Mouse (Mus musculus) telencephalon, adult 2 months (tissue): ENCODE measurements around the gene Slc25a19.
"Not testable (repeated sequence)": the region's sequence is repeated elsewhere in the genome, so short reads cannot be mapped to it uniquely, and the experiment has no call there.

Experiments
- DNase-seq: peaks from one replicate; pipeline ENCODE4 v3.0.0-alpha.2; 2011; ENCODE audit warnings: low read depth, low spot score

Slc25a19 gene

DNA sequence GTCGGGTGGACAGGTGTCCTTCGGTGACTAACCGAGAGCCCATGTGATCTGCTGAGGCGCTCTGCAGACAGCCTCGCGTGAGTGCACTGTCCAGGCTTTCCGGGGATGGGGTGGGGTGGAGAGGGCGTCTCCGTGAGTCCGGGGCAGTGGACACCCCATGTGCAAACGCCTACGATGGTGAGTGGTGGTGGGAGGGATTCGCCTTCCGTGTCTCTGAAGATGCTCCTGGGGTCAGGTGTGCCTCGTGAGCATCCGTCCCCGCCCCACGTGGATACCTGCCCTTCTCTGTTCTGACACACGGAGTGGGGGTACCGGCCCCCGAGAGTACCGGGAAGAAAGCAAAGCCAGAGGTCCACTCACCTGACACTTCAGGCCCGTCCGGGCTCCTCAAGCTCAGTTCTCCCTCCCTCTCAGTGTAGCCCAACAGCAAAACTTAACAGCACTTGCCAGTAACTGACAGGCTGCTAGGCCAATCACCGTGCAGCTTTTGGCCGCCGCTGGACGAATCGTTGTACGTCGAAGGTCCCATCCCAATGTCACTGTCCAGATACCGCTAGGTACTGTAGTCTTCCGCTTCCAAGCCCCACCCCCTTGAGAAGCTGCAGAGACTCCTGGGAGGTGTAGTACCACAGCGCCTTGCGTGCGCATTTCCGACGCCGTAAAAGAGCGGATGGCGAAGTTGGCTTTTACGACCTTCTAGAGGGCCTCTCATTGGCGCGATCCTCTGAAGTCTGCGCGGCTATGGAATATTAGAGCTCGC, at the start of gene Slc25a19:
Slc25a19 (minus strand) TSS at position 591 of the 760 bp plus-strand sequence.
- DNase-seq, result peak; percentile 100

DNA sequence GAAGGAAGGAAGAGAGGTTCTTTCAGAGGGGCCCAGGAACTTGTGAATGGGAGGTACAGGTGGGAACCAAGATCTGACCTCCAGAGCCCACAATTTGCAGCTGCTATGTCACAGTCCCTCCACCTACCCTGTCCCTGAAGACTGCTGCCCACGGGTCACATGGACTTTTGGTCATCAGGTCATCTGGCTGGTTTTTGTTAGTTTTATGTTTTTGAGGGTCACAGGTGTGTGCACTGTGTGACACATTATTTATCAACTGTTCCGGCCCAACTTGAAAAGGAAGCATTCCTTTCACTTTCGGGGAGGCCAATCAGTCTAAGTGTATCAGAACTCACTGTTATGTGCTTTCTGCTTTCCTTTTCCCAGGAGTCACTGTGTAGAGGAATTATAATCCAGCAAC, 49.4 kb upstream of the Slc25a19 start:
- DNase-seq, result no peak

DNA sequence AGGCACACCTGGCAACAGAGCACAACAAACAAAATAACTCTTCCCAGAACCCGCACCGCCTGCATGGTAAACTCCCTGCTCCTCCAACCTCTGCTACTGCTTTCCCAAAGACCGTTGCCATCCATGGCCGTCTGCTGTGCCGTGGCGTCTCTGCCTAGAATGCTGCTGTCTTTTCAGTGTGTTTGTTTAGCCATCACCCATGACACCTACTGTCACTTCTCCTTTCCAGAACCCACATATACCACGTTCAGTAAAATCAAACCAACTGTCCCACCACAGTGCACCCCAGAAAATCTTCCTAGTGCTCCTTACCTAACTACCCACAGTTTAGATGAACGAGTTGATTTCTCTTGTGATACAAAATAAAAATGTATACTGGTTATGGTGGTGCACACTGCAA, 48.6 kb upstream of the Slc25a19 start:
- no peak for DNase-seq

DNA sequence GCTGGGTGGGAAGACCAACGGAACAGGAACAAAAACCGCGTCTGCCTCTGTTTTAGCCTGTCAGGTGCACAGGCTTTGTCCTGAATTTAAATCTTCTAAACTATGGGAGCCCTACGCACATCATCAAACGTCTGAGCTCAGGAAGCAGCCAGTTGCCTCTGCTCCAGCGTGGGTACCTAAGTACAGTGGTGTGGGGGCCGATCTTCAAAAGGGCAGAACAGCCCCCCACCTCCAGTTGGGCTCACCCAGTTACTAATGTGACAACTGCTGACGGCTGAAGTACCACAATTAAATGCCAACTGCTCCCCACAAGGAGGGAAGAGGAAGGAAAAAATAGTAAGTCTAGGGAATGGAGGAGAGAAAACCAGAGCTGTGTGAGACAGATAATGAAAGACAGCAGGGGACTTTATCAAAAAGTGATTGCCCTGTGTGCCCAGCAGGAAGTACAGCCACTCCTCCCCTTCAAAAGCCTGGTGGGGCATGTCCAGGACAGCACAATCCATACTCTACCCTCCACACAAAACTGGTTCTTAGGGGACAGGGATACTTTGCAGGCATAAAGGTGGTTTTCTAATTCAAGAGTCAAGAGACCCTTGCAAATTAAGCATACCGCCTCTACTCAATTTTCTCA, 46.3 kb upstream of the Slc25a19 start:
- DNase-seq, result peak; percentile 65

DNA sequence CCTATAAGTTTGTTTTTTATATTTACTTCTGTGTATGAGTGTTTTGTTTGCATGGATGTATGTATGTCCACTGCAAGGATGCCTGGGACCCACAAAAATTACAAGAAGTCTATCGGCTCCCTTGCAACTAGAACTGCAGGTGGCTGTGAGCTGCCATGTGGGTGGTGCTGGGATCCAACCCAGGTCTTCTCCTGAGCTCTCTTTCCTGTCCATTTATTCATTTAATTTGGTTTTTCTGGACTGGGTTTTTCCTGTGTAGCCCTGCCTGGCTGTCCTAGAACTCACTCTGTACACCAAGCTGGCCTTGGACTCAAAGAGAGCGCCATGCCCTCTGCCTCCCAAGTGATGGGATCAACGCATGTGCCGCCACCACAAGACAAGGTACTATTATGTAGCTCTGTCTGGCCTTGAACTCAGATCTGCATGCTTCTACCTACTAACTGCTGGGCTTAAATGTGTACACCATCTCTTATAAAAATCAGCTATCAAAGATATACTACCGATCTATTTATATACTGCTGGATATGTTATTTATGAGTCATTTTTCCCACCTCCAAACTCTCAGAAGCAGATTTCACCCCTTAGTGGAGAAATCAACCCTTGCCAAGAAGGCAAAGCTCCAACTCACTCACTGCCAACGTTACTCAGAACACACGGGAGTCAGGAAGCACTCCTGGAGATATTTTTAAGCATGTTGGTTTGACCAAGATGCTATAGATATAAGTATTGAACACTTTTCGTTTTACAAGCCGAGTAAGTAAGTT, 45.6 kb upstream of the Slc25a19 start:
- peak; percentile 83 for DNase-seq

DNA sequence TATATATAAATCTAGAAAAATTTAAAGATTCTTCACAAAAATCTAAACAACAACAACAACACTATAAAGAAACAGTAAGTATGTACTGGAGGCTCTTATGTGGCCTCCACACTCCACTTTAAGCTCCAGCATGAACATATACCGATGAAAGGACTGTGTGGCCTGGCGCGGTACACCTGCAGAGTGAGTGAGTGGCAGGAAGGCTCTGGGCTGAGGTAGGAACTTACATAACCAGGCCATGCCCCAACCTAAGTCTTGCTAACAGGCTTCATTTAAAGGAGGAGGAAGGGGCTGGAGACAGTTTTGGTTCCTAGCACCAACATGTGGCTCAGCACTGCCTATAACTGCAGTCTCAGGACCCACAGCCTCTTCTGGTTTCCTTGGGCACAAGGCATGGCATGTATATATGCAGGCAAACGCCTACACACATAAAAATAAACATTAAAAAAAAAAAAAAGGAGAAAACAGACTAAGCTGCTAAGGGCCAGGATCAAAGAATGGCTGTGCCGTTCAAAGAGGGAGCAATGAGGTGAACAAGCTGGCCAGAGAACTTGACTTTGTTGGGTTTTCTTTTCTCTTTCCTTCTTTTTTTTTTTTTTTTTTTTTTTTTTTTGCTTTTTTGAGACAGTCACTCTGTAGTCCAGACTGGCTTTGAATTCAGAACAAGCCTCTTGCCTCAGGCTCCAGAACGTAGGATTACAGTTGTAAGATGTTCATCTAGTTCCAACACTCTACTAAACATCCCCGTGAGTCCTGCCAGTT, 44.3 kb upstream of the Slc25a19 start:
- no peak for DNase-seq

DNA sequence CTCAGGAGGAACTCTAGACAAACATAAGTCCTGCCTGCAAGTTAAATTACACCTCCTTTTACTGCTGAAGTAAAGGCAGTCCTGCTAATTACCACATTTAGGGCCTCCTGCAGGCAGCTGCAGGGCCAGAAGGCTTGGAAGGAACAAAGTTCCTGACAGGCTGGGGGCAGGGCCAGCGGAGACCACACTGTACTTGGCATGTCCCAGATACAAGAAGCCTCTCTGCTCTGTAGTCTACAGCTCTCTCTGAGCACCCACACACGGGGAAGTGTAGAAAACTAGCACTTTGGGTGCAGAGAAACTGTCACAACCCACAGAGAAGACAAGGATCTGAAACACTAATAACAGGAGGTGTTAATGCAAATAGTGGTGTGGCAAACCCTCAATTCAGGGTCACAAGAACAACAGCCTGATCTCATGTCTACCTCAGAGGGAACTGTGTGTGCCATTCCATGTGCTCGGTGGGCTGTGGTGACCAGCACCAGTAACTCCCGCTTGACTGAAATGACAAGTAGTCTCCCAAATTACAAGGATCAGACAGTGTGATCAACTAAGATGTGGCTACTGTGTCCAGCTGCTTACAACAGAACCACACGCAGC, 42.5 kb upstream of the Slc25a19 start:
- peak; percentile 77 for DNase-seq

DNA sequence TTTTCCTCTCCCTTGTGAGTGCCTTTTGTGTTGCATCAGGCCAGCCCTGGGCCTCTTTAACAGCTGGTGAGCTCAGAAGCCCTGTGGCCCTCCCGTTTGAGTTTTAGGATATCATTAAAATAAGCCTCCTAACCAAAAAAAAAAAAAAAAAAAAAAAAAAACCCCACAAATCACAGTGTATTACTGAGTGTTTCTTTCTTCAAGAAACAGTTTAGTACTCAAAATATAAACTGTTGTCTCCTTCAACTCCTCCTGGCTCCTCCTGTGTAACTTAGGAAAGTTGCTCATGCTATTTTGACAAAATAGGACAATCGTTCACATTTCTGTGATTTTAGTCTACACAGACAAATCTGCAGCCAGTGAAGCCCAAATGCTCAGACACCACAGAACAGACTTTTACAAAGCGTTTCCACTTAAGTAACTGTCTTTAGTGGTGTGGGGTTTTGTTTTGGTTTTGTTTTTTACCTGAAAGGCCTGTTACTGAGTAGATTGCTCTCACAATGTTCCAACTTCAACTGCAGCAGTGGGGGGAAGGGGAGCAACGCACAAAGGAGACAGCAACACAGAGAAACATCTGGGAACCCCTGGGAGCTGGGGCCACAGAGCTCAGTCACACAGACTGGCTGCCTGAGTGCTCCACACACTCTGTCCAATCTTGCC, 35.7 kb upstream of the Slc25a19 start:
- DNase-seq, result no peak

DNA sequence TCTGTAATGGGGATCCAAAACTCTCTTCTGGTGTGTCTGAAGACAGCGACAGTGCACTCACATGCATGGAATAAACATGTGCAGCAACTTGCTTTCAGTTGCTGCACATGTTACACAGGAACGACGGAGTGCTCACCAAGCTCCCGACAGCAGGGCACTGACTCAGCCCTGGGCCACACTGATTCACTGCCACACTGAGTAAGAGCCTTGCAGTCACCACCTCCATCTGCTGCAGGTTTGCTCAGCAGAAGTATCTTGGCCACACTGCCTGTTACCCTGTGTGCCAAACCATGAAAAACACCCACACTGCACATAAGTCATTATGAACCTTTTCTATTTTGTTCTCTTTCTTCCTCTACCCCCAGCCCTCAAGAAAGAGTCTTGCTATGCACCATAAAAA, 32.3 kb upstream of the Slc25a19 start:
- DNase-seq, result peak; percentile 74

DNA sequence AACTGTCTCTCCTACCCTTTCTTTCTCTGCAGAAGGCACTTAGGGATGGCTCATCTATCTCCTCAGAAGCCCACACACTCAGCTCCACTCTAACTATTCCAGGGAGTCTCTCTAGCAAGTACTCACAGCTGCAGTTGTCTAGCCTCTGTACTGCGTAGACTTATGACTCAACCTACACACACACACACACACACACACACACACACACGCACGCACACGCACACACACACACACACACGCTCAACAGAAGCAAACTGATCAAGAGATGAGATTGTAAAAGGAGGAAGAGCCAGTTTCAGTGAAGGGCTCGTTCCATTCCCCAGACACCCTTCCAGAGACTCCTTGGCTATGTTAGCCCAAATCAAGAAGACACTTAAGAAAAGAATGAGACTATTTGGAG, 30.4 kb upstream of the Slc25a19 start:
- DNase-seq, result peak; percentile 79

DNA sequence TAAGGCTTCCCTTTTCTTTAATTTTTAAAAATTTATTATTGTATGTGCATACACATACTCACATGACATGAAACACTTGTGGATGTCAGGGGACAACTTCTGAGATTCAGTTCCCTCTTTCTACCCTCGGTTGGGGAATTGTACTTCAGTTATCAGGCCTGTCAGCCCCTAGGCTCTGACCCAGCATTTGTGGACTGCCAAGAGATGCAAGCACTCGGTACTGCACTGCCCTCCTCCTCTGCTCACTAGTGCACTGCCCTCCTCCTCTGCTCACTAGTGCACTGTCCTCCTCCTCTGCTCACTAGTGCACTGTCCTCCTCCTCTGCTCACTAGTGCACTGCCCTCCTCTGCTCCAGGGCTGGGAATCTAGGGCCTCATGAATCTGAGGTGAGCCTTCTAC, 26.0 kb upstream of the Slc25a19 start:
- no peak for DNase-seq

DNA sequence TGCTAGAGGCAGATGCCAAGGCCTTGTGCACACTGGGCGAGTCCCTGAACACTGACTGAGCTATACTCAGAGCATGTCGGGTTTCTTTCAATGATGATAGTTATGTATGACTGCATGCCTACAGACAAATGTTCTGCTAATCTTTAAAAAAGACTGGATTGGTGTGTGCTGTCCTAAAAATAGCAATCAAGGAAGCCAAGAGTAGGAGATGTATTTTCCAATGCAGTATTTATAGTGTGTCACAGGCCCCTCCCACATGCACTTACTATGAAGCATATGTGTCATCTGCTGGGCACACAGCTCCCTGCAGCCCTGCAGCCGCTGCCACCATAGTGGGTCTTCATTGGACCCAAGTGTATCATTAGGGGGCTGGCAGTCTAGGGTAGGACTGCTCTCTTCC, 25.1 kb upstream of the Slc25a19 start:
- DNase-seq, result peak; percentile 71

DNA sequence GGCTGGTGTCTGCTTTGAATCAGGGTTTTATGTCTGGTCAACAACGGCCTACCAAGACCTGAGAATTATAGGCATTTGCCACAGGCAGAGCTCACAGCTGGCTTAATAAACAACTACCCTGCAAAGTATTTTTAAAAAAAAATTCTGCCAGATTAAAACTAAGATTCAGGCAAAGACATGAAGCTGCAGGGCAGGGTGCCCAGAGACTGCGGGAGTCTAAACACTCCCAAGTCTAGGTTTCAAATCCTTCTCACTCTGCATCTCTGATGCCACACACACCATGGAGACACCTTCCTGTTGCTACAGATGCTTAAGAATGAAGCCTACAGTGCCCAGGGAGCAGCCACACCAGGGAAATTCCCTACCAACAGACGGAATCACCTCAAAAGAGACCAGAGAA, 23.6 kb upstream of the Slc25a19 start:
- no peak for DNase-seq

DNA sequence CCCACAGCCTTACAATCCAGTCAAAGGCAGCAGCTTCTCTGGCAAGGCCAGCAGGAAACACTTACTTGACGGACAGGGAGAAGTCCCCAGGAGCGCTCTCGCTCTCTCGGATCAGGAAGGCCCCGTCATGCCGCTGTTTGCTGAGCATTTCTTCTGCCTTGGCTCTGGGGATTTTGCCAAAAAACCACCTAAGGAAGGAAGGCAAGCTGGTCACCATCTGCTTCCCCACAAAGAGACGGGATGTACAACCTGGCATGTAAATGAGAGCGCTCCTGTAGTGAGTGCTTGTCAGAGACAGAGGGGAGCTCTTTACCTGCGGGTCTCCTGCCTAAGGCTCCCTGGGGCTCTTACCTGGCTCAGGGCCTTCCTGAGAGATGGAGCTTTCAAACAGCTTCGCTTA, 21.6 kb upstream of the Slc25a19 start:
- DNase-seq, result peak; percentile 68

DNA sequence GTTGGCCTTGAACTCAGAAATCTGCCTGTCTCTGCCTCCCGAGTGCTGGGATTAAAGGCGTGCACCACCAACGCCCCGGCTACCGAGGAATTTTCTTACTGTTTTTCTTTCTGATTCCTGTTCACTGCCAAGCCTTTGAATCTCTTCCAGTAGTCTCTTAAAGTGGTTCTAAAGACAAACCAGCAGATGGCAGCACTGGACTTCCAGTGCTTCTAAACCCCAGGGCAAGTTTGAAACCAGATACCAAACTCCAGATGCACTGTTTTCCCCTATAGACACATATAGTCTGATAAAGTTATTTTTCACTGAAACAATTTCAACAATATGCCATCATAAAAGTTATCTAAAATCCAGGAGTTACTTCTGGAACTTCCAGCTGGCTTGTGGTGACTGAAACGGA, 19.4 kb upstream of the Slc25a19 start:
- DNase-seq, result peak; percentile 69

DNA sequence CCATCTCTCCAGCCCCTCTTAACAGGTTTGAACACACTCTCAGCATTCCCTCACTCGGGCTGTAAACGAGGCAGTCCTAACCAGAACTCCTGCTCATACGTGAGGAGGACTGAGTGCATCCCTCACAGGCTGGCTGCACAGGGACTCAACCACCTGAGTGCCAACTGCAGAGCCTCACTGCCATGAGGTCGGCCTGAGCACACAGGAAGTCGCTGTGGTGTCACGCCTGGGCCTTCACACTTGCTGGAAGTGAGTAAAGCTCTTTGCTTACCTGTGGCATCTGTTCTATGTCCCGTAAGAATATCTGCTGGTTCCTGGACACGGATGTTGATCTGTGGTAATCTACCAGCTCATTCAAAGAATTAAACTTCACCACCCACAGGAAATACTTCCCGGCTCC, 18.3 kb upstream of the Slc25a19 start:
- no peak for DNase-seq

DNA sequence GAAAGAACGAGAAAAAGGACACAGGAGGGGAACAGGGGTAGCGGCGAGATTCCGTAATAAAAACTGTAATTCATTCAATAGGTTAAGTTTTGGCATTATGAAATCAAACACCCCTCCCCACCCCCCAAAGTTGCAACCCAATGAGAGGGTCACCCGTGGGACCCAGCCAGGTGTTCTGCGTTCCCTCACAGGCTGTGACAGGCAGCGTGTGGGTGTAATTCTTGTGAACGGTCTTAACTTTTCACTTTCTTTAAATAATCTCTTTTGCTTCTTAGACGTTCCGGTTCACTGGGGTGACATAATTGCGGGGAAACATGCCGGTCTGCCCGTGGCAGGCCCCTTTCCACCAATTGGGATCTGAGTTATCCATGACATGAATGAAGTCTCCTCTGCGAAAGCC, 17.4 kb upstream of the Slc25a19 start:
- not testable (repeated sequence) for DNase-seq

DNA sequence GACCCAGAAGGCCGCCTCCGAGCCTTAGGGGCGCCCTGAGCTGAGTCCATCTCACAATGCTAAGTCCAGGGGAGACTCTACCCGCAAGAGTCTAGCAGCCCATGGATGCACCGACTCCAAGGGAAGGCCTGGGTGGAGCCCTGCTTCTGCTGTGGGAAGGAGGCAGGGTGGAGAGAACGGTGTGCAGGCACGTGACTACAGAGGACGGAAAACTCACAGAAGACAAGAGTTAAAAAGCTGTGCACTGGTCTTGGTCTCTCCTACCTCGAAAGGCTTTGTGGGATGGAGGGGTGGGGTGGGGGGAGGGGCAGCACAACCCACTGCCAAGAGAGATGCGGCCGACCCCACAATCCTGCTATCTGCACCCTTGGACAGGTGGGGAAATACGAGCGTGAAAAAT, 16.2 kb upstream of the Slc25a19 start:
- no peak for DNase-seq

DNA sequence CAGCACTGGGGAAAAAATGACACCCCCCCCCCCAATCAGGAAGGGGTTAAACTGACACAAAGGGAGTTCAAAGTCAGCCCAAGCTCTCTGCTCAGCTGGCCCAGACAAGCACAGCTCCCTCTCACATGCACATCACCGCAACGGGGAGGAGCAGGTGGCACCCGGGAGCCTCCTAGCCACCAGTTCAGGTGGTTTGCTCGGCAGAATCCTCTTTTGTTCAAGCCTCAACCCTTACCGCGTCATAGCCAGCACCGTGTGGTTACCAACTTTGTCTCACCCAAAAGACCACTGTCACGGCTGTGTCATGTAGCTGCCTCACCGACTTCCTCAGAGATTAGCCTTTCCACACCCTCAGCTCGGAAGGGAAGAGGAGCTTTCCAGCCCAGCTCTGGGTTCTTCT, 15.2 kb upstream of the Slc25a19 start:
- DNase-seq, result no peak

DNA sequence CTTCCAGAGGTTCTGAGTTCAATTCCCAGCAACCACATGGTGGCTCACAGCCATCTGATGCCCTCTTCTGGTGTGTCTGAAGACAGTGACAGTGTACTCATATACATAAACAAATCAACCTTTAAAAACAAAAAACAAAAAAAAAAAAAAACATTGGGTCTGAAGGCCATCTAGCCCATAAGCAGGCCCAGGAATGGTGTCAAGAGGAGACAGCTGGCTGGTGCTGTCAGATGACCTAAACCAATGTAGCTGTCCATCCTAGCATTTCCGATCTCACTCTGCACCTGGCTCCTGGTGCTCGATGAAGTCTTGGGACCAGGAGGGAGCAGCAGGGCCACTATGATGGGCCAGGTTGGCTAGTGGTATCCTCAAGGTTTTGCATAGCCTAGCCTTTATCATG, 14.6 kb upstream of the Slc25a19 start:
- no peak for DNase-seq

DNA sequence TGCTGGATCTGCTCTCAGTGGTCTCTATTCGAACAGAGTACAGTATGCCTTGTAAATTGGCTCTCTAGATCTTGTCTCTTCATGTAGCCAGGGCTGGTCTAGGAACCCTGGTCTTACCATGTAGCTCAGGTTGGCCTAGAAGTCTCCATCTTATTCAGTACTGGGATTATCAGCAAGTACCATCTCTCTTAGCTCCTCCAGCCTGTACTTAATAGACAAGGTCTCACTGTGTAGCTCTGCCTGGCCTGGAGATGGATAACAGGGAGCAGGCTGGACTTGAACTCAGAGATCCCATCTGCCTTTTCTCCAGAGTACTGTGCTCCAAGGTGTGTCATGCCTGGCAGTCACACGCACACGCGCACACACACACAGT, 13.6 kb upstream of the Slc25a19 start:
- DNase-seq, result no peak
